Mouse (Mus musculus) liver, adult 2 months (tissue): Measurements from ENCODE around the gene Catsperz.

Experiments used
- CTCF ChIP-seq: fragments of 200-500 bp; IDR thresholded peaks from 2 replicates; pipeline ENCODE4 v1.5.1; 2011; ENCODE audit warnings: low read depth, low read length, control low read depth
- POLR2A ChIP-seq: fragments of 200-500 bp; IDR thresholded peaks from 2 replicates; pipeline ENCODE4 v1.6.1; 2011; ENCODE audit warnings: low read length, control low read depth; ENCODE audit not compliant: insufficient read depth; ENCODE audit errors: extremely low read depth

GRCm38 (mm10) chr19:6969291-6969664 is 44.1 kb upstream of the Catsperz start:
- TF ChIP-seq CTCF (no peak), POLR2A (no peak)
